Mouse (Mus musculus) midbrain, embryonic 16.5 days (tissue): ENCODE measurements around the gene Nup210. TPM values are rescaled to one million over a fixed set of nuclear protein-coding genes. Genes with fewer than 3 reads are reported as not detected.
A peak's percentile ranks its signal among the peaks of the same experiment; 100 is the strongest.

ENCODE experiments used
- ATAC-seq: fragments of 200-750 bp; cut with Nextera tagmentation; 2 replicates; pipeline ENCODE4 v1.8.0; 2017; ENCODE audit warnings: moderate TSS enrichment
- H3K27ac ChIP-seq: fragments of 300-500 bp; sonication (generic); 2 replicates; pipeline ENCODE4 v1.5.1; 2014; ENCODE audit warnings: mild to moderate bottlenecking, low read length, mixed read lengths
- H3K27me3 ChIP-seq: fragments of 300-500 bp; sonication (generic); 2 replicates; pipeline ENCODE4 v1.6.1; 2014; ENCODE audit warnings: low read depth, low read length, mixed read lengths; ENCODE audit not compliant: control insufficient read depth, insufficient read depth
- H3K36me3 ChIP-seq: fragments of 300-500 bp; sonication (generic); 2 replicates; pipeline ENCODE4 v1.6.1; 2014; ENCODE audit warnings: mild to moderate bottlenecking, low read length, moderate library complexity, mixed read lengths; ENCODE audit not compliant: control insufficient read depth, insufficient read depth
- H3K4me1 ChIP-seq: fragments of 300-500 bp; sonication (generic); 2 replicates; pipeline ENCODE4 v1.6.1; 2014; ENCODE audit warnings: mild to moderate bottlenecking, low read length, mixed read lengths; ENCODE audit not compliant: control insufficient read depth, insufficient read depth
- H3K4me2 ChIP-seq: fragments of 300-500 bp; sonication (generic); 2 replicates; pipeline ENCODE4 v1.6.1; 2014; ENCODE audit warnings: mild to moderate bottlenecking, low read length, mixed read lengths
- H3K4me3 ChIP-seq: fragments of 300-500 bp; sonication (generic); 2 replicates; pipeline ENCODE4 v1.5.1; 2014; ENCODE audit warnings: low read depth, mild to moderate bottlenecking, low read length, moderate library complexity, mixed read lengths
- H3K9ac ChIP-seq: fragments of 300-500 bp; sonication (generic); 2 replicates; pipeline ENCODE4 v1.6.1; 2014; ENCODE audit warnings: low read depth, low read length, mixed read lengths
- H3K9me3 ChIP-seq: fragments of 300-500 bp; sonication (generic); replicated peaks from 2 replicates; pipeline ENCODE4 v1.6.1; 2014; ENCODE audit warnings: mild to moderate bottlenecking, low read length, mixed read lengths; ENCODE audit not compliant: control insufficient read depth, poor library complexity, severe bottlenecking
- WGBS: fragments of 180-500 bp; shearing (Covaris S2); extraction: QIAGEN DNeasy Blood & Tissue Kit; methylation state at CpG from one replicate; pipeline ENCODE4 v1.1.7; 2014; 5-methylcytosine and 5-hydroxymethylcytosine counted together
- polyA plus RNA-seq: library from polyadenylated mRNA; unstranded; fragments of >200 nt; fragmentation: Nextera tagmentation; extraction: Ambion mirVana; gene quantifications from 2 replicates; pipeline ENCODE4 v1.2.1, GENCODE M21; 2015

The Nup210 gene
- polyA plus RNA-seq, 1 experiment from 2014 or later, result 20.7 TPM

DNA sequence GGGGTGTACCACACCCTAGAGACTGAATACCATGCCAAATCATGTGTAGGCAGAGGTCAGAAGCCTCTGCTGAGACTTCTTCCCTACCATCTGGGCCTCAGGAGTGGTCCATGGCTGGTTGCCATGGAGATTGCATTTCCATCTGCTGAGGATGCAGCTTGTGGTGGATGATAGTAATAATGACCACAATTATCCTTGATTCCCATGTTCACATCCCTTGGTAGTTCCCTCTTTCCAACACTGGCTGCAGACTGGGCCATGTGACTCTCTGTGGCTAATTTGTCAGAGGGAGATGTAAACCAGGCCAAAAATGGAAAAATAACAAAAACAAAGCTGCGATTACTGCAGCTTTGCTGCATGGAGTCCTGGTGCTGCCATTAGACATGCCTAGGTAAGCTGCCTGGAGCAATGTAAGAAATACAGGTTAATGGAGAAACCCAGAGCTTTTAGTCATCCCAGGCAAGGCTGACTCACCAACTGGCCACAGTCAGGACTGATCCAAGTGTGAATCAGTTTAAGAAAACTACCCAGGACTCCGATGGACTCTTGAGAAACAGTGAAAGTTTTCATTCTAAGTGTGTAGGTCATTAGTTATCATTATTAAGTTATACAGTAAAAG is 30.6 kb upstream of the Nup210 start:
- Histone ChIP-seq H3K9me3 (no peaks in the 10 kb centered on the region), H3K27me3 (no peaks in the 10 kb centered on the region), H3K4me3 (no peak overlapping the region), H3K9ac (peak overlapping the region; percentile 30; the same call in 1 of the 2 replicates), H3K27ac (peak overlapping the region; percentile 88), H3K4me2 (no peak overlapping the region), H3K36me3 (no peaks in the 10 kb centered on the region), H3K4me1 (peaks cover 29% of the 10 kb centered on the region)
- WGBS, result 62% methylated on average over 2 of the region's 2 CpGs
- ATAC-seq, result peak; percentile 72

DNA sequence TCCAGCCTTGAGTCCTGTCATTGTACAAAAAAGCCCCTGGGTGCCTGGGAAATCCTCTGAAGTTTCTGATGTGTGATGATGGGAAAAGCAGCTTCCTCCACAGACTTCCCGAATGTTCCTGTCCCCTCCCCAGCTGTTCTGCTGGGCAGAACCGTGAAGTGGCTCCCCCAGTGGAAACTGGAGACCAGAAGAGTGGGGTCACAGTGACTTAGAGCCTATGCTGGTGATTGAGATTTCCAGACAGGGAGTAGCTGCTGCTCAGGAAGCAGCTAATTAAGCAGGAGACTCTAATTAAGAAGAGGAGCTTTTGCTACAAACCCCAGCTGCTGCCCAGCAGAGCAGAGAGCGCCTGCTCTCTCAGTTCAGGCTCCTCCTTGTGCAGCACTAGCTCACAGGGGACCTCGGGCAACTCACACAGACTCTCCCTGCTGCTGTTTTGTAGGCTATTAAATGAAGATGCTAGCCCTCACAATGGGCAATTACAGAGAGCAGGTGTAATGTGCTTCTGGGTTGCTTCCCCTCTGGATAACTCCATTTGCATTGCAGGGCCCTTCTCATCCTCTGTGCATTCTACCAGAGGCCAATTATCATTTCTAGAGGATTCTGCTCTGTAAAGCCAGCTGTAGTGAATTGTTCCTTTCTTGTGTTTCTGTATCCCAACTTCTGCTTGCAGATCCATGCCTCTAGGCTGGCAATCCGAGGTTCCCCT is 30.0 kb upstream of the Nup210 start:
- Histone ChIP-seq H3K4me1 (peaks cover 23% of the 10 kb centered on the region), H3K9me3 (no peaks in the 10 kb centered on the region), H3K27ac (peak overlapping the region; percentile 88), H3K4me2 (no peak overlapping the region), H3K27me3 (no peaks in the 10 kb centered on the region), H3K9ac (0 out of 2 replicates have a peak overlapping the region, but pooled peaks have one; percentile 30), H3K36me3 (no peaks in the 10 kb centered on the region), H3K4me3 (no peak overlapping the region)
- ATAC-seq, result peak; percentile 81
- 7% methylated on average over 5 of the region's 5 CpGs for WGBS

DNA sequence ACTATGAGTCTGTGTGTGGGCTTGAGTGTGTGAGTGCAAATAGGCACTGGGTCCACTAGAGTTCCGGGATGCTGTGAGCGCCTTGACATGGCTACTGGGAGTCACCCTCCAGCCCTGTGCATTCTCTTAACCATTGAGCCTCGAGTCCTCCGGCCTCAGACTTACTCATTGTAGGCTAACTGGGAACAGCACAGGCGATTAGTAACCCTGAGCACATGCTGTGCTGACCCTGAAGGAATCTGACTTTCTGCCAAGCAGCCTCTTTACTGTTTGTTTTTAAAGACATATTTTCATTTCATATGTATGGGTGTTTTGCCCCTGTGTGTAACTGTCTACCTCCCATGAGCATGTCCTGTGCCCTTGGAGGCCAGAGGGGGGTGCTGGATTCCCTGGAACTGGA is 28.9 kb upstream of the Nup210 start:
- Histone ChIP-seq H3K4me3 (no peak overlapping the region), H3K27ac (peak overlapping the region; percentile 88), H3K36me3 (no peaks in the 10 kb centered on the region), H3K9ac (no peak overlapping the region), H3K9me3 (no peaks in the 10 kb centered on the region), H3K27me3 (no peaks in the 10 kb centered on the region), H3K4me2 (no peak overlapping the region), H3K4me1 (peaks cover 19% of the 10 kb centered on the region)
- ATAC-seq, result no peak
- WGBS, result 59% methylated on average over 5 of the region's 5 CpGs

DNA sequence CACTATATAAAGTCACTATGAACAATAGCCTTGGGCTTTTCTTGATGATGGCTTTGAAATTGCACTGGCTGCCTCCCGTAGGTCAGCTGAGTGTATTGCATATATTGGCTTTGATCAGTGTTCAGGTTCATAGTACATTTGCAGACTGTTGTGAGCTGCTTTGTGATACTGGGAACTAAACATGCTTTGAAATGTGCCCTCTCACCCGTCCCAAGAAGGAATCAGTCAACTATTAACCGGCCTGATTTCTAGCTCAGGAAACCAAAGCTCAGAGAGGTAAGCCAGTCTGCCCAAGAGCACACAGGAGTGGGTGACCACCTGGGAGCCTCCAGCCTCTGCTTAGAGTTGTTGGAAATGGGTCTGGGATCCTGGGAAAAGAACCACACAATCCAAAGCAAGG is 28.4 kb upstream of the Nup210 start:
- H3K27ac ChIP-seq, result peak overlapping the region; percentile 88
- H3K4me1 ChIP-seq, result peaks cover 19% of the 10 kb centered on the region
- no peaks in the 10 kb centered on the region for H3K9me3 ChIP-seq
- H3K27me3 ChIP-seq, result no peaks in the 10 kb centered on the region
- no peaks in the 10 kb centered on the region for H3K36me3 ChIP-seq
- no peak overlapping the region for H3K4me2 ChIP-seq
- WGBS, result 47% methylated on average over 3 of the region's 3 CpGs
- ATAC-seq, result no peak
- no peak overlapping the region for H3K9ac ChIP-seq
- no peak overlapping the region for H3K4me3 ChIP-seq

DNA sequence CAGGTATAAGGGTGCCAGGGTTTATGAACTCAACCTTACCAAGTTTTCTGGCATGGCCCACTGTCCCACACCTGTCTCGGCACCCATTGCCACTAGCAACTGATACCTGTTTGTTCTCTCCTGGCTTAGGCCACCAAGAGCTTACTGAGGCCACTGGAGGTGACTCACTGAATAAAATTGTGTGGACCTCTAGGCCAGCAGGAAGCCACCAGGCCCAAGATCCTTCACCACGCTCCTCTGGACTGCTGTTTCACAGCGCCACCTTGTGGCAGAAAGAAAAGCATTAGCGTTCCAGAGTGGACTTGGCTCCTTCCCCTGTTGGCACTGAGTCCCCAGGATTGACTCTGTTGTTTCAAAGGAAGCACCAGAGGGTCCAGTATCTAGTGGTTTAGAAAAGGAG is 23.2 kb upstream of the Nup210 start:
- WGBS, result 30% methylated on average over 4 of the region's 4 CpGs
- no peaks in the 10 kb centered on the region for H3K27me3 ChIP-seq
- no peaks in the 10 kb centered on the region for H3K36me3 ChIP-seq
- H3K4me1 ChIP-seq, result no peaks in the 10 kb centered on the region; the same call in 1 of the 2 replicates
- no peak overlapping the region for H3K4me2 ChIP-seq
- no peaks in the 10 kb centered on the region for H3K9me3 ChIP-seq
- no peak overlapping the region for H3K9ac ChIP-seq
- H3K27ac ChIP-seq, result no peak overlapping the region
- no peak overlapping the region for H3K4me3 ChIP-seq
- ATAC-seq, result no peak

DNA sequence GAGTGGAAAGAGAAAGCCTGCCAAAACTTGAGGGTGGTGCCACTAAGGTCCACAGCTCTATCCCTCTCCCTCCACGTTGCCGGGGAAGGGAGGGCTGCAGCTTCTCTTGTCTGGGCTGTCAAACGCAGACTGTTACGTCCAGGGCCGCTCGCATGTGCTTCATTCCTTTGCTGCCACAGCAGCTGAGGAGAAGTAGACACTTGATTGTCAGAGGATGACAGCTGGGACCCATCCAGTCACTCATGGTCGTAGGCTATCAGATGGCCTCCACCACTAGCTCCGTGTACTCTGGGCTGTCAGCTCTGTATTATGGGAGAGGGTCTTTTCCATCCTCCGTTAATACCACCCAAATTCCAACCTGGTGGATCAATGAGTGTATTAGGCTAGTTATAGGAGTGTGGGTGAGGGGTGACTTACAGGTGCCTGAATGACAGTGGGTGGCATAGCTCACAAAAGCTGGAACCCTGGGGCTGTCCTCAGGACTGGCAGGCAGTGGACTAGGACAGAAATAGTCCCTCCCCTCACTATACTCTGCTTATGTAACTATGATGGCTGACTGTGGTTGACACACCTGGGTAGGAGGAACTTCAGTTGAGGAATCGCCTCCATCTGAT is 20.8 kb upstream of the Nup210 start:
- Histone ChIP-seq H3K4me2 (no peak overlapping the region), H3K36me3 (no peaks in the 10 kb centered on the region), H3K4me3 (no peak overlapping the region), H3K9me3 (no peaks in the 10 kb centered on the region), H3K27ac (no peak overlapping the region), H3K4me1 (no peaks in the 10 kb centered on the region), H3K27me3 (no peaks in the 10 kb centered on the region), H3K9ac (no peak overlapping the region)
- WGBS, result 70% methylated on average over 10 of the region's 10 CpGs
- ATAC-seq, result no peak

DNA sequence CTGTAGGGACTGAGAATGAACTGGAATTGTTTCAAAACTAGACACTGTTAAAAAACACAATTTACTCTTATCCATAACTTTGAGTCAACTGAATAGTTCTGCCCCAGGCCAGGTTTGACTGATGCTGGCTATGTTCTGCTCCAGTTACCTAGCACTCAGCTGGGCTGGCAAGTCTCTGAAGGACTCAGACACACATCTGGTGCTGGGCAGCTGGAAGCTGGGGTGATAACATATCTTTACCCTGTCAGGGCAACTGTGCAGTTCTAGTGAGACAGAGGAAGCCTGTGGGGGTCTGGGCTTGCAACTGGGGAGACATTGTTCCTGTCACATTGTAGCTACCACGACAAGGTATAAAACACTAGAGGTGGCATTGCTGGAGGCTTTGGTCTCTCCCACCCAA is 14.2 kb upstream of the Nup210 start:
- Histone ChIP-seq H3K9ac (no peak overlapping the region), H3K27ac (no peak overlapping the region), H3K36me3 (no peaks in the 10 kb centered on the region), H3K4me1 (no peaks in the 10 kb centered on the region), H3K9me3 (no peaks in the 10 kb centered on the region), H3K27me3 (no peaks in the 10 kb centered on the region), H3K4me2 (no peak overlapping the region), H3K4me3 (no peak overlapping the region)
- ATAC-seq, result no peak
- 58% methylated on average over 1 of the region's 1 CpGs for WGBS

DNA sequence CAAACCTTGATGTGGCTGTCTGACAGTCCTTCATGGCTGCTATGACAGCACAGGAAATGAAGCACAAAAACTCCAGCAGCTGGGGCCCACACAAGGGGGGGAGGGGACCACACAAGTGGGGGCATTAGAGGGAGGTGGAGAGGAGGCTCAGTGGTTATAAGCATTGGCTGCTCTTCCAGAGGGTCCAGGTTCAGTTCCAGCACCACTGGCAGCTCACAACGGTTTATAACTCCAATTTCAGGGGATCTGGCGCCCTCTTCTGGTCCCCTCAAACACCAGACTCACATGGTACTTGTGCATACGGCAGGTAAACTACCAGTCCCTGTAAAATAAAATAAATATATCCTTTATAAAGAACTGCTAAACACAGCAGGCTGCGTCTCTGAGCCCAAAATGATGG is 12.4 kb upstream of the Nup210 start:
- H3K4me3 ChIP-seq, result no peak overlapping the region
- no peak overlapping the region for H3K9ac ChIP-seq
- H3K4me2 ChIP-seq, result no peak overlapping the region
- no peaks in the 10 kb centered on the region for H3K27me3 ChIP-seq
- H3K9me3 ChIP-seq, result no peaks in the 10 kb centered on the region
- H3K4me1 ChIP-seq, result no peaks in the 10 kb centered on the region
- no peak for ATAC-seq
- no peak overlapping the region for H3K27ac ChIP-seq
- WGBS, result 46% methylated on average over 4 of the region's 4 CpGs
- H3K36me3 ChIP-seq, result no peaks in the 10 kb centered on the region

DNA sequence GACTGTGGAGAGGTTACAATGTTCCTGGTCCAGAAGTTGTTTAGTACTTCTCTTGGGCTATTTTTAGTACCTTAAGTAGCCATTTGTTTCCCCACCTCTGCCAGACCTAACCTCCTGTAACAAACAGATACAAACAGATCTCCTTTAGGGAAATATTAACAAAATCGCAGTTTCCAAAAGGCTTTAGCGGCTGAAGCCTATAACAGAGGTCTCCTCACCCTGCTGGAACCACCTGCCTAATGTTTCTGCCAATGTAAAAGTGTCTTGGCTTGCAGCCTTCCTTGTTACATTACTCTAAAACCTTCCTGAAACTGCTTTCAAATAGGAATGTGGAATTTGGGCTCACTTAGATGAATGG is 8.6 kb upstream of the Nup210 start:
- 98% methylated on average over 2 of the region's 2 CpGs for WGBS
- no peak overlapping the region for H3K4me3 ChIP-seq
- no peak for ATAC-seq

More for the DNA sequence above, 8.6 kb upstream of the Nup210 start:
- no peak overlapping the region for H3K9ac ChIP-seq
- H3K9me3 ChIP-seq, result no peaks in the 10 kb centered on the region
- no peaks in the 10 kb centered on the region for H3K36me3 ChIP-seq
- no peak overlapping the region for H3K27ac ChIP-seq
- no peak overlapping the region for H3K4me2 ChIP-seq
- H3K27me3 ChIP-seq, result no peaks in the 10 kb centered on the region
- no peaks in the 10 kb centered on the region for H3K4me1 ChIP-seq
